In the genomic region with DNA sequence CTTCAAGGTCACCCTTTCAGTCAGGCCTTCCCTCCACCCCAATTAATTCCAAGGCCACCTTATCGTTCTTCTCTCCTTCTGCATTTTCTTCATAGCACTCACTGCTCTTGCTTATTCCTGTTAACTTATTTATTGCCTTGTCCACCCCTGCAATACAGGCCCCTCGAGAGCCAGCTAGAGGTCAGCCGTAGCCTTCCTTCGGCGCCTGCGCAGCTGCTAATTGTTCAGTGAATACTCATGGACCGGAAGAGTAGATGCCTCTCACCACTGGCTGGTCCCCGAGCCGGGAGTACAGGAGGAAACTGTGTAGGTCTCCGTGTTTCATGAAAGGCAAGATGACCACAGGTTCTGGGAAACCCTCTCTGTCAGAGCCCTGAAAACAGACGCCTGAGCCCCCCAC, we compare ENCODE assay signal across 12 mouse cellular contexts. TPM values are rescaled to one million over a fixed set of nuclear protein-coding genes. Genes with fewer than 3 reads are reported as not detected.
DNase-seq lines count a peak whose midpoint lies in the region; ATAC-seq and TF ChIP-seq lines count a peak whose summit lies in the region.
"Had no signal": no experiment of that assay in that cellular context is flagged by ENCODE, and none has a peak within 500 bp of the region (broad histone marks: within the 10 kb centered on the region; RNA-seq: fewer than 3 reads in every experiment).

No protein-coding gene starts in this region.

- H3K4me2 ChIP-seq in lung, postnatal 0 days (replicated peaks; ENCODE audit: low read depth, low read length): no peak overlapping the region
- peak overlapping the region; percentile 17; the same call in 1 of the 2 replicates for H3K4me2 ChIP-seq in kidney, embryonic 16.5 days (replicated peaks; ENCODE audit: low read depth, low read length)
- no peak overlapping the region for H3K4me2 ChIP-seq in stomach, embryonic 16.5 days (ENCODE audit: low read depth, low read length)
- H3K4me2 ChIP-seq: midbrain, embryonic 12.5 days had no signal

- peak overlapping the region; percentile 66 for H3K27ac ChIP-seq in lung, postnatal 0 days (ENCODE audit: low read length)
- peak overlapping the region; percentile 94 for H3K27ac ChIP-seq in kidney, embryonic 16.5 days (ENCODE audit: low read length)
- peak overlapping the region; percentile 36 for H3K27ac ChIP-seq in stomach, embryonic 16.5 days (ENCODE audit: low read length)
- H3K27ac ChIP-seq in layer of hippocampus, adult 2 months: no peak overlapping the region
- H3K27ac ChIP-seq: hindbrain, postnatal 0 days; midbrain, embryonic 12.5 days had no signal

- no peak for TF ChIP-seq CTCF in lung, postnatal 0 days (IDR thresholded peaks at IDR 0.05)
- no peak for TF ChIP-seq CTCF in layer of hippocampus, adult 2 months (conservative IDR thresholded peaks at IDR 0.05)

- H3K27me3 ChIP-seq in lung, postnatal 0 days (replicated peaks; ENCODE audit: insufficient read depth, low read length): no peaks in the 10 kb centered on the region
- no peaks in the 10 kb centered on the region for H3K27me3 ChIP-seq in kidney, embryonic 16.5 days (ENCODE audit: insufficient read depth, low read length)
- no peaks in the 10 kb centered on the region for H3K27me3 ChIP-seq in stomach, embryonic 16.5 days (ENCODE audit: control insufficient read depth, insufficient read depth, low read length)
- H3K27me3 ChIP-seq: midbrain, embryonic 12.5 days; Patski had no signal

- DNase-seq in embryo, embryonic 11 days: peak; percentile 22
- DNase-seq in embryo, embryonic 10.5 days (ENCODE audit: low spot score): no peak
- DNase-seq in lung, postnatal 0 days (ENCODE audit: low spot score): no peak
- DNase-seq in lung, adult 18-20 months: no peak
- DNase-seq in cerebellum, postnatal 10 days: no peak
- no peak for DNase-seq in layer of hippocampus, adult 2 months (ENCODE audit: low spot score in 2 of 2)
- DNase-seq: B cell, adult 2 months had no signal

- WGBS in lung, postnatal 0 days: 56% methylated on average over 11 of the region's 11 CpGs
- WGBS in kidney, embryonic 16.5 days: 41% methylated on average over 11 of the region's 11 CpGs
- WGBS in stomach, embryonic 16.5 days: 65% methylated on average over 11 of the region's 11 CpGs

- no peaks in the 10 kb centered on the region for H3K36me3 ChIP-seq in lung, postnatal 0 days (ENCODE audit: insufficient read depth, low read length)
- H3K36me3 ChIP-seq in kidney, embryonic 16.5 days (ENCODE audit: insufficient read depth, low read length): peaks cover 33% of the 10 kb centered on the region
- peaks cover 9% of the 10 kb centered on the region for H3K36me3 ChIP-seq in stomach, embryonic 16.5 days (ENCODE audit: control insufficient read depth, insufficient read depth, low read length)

- no peaks in the 10 kb centered on the region for H3K9me3 ChIP-seq in lung, postnatal 0 days (ENCODE audit: low read length)
- H3K9me3 ChIP-seq in kidney, embryonic 16.5 days (ENCODE audit: low read length): no peaks in the 10 kb centered on the region
- no peaks in the 10 kb centered on the region for H3K9me3 ChIP-seq in stomach, embryonic 16.5 days (replicated peaks; ENCODE audit: control insufficient read depth, low read length)
- H3K9me3 ChIP-seq: midbrain, embryonic 12.5 days had no signal

- no peak overlapping the region for H3K4me3 ChIP-seq in lung, postnatal 0 days (ENCODE audit: low read depth, low read length)
- no peak overlapping the region for H3K4me3 ChIP-seq in kidney, embryonic 16.5 days (ENCODE audit: low read length)
- no peak overlapping the region for H3K4me3 ChIP-seq in stomach, embryonic 16.5 days (replicated peaks; ENCODE audit: low read length)
- no peak overlapping the region for H3K4me3 ChIP-seq in layer of hippocampus, adult 2 months
- H3K4me3 ChIP-seq: midbrain, embryonic 12.5 days had no signal

- H3K4me1 ChIP-seq in lung, postnatal 0 days (ENCODE audit: insufficient read depth, low read depth, low read length): no peaks in the 10 kb centered on the region
- H3K4me1 ChIP-seq in kidney, embryonic 16.5 days (ENCODE audit: insufficient read depth, low read length): peaks cover 12% of the 10 kb centered on the region; the same call in 1 of the 2 replicates
- no peaks in the 10 kb centered on the region for H3K4me1 ChIP-seq in stomach, embryonic 16.5 days (ENCODE audit: control insufficient read depth, insufficient read depth, low read length)
- H3K4me1 ChIP-seq: midbrain, embryonic 12.5 days had no signal

- TF ChIP-seq EP300 in lung, postnatal 0 days (IDR thresholded peaks at IDR 0.05): no peak

- ATAC-seq in lung, postnatal 0 days: no peak
- ATAC-seq in kidney, embryonic 16.5 days (ENCODE audit: low FRiP score, low TSS enrichment): peak; percentile 83
- no peak for ATAC-seq in stomach, embryonic 16.5 days (ENCODE audit: insufficient read depth, low FRiP score)
- ATAC-seq: hindbrain, postnatal 0 days; Patski had no signal

- H3K9ac ChIP-seq in lung, postnatal 0 days (replicated peaks; ENCODE audit: low read depth): 0 out of 2 replicates have a peak overlapping the region, but pooled peaks have one; percentile 32
- H3K9ac ChIP-seq in kidney, embryonic 16.5 days (replicated peaks; ENCODE audit: low read length): no peak overlapping the region
- no peak overlapping the region for H3K9ac ChIP-seq in stomach, embryonic 16.5 days (ENCODE audit: low read length)
- H3K9ac ChIP-seq: midbrain, embryonic 12.5 days had no signal

RNA-seq across cellular contexts. Expression of gene Hnrnpul1, which starts 9.1 kb away (rescaled TPM):
- 32.4 and 34.5 TPM in 2 replicates for polyA plus RNA-seq in lung, postnatal 0 days (2015; fragmentation: Nextera tagmentation; extraction: Ambion mirVana)
- polyA plus RNA-seq in kidney, embryonic 16.5 days (2015; fragmentation: Nextera tagmentation; extraction: Ambion mirVana): 43.7 and 56.5 TPM in 2 replicates
- polyA plus RNA-seq in stomach, embryonic 16.5 days (2015; fragmentation: Nextera tagmentation; extraction: Ambion mirVana): 35.4 and 39.6 TPM in 2 replicates
- total RNA-seq in layer of hippocampus, adult 2 months (2021): 100 to 1,000 TPM; 110 to 115 TPM

RNA-seq across cellular contexts. Expression of gene Axl, which starts 24.8 kb away (rescaled TPM):
- 74.6 and 81.6 TPM in 2 replicates for polyA plus RNA-seq in lung, postnatal 0 days (2015; fragmentation: Nextera tagmentation; extraction: Ambion mirVana)
- 91.5 and 96.5 TPM in 2 replicates for polyA plus RNA-seq in kidney, embryonic 16.5 days (2015; fragmentation: Nextera tagmentation; extraction: Ambion mirVana)
- polyA plus RNA-seq in stomach, embryonic 16.5 days (2015; fragmentation: Nextera tagmentation; extraction: Ambion mirVana): 80.8 and 85.1 TPM in 2 replicates
- total RNA-seq in layer of hippocampus, adult 2 months (2021): 10 to 100 TPM; 36.6 to 41.1 TPM

RNA-seq across cellular contexts. Expression of gene Ccdc97, which starts 44.8 kb away (rescaled TPM):
- polyA plus RNA-seq in lung, postnatal 0 days (2015; fragmentation: Nextera tagmentation; extraction: Ambion mirVana): 9.8 and 12.1 TPM in 2 replicates
- 25.6 and 32.8 TPM in 2 replicates for polyA plus RNA-seq in kidney, embryonic 16.5 days (2015; fragmentation: Nextera tagmentation; extraction: Ambion mirVana)
- 19.6 and 22.5 TPM in 2 replicates for polyA plus RNA-seq in stomach, embryonic 16.5 days (2015; fragmentation: Nextera tagmentation; extraction: Ambion mirVana)
- 10 to 100 TPM; 62.9 to 67.4 TPM for total RNA-seq in layer of hippocampus, adult 2 months (2021)

RNA-seq across cellular contexts. Expression of gene Cyp2s1, which starts 53.0 kb away (rescaled TPM):
- 51.9 and 53.1 TPM in 2 replicates for polyA plus RNA-seq in lung, postnatal 0 days (2015; fragmentation: Nextera tagmentation; extraction: Ambion mirVana)
- 22.1 and 23.0 TPM in 2 replicates for polyA plus RNA-seq in kidney, embryonic 16.5 days (2015; fragmentation: Nextera tagmentation; extraction: Ambion mirVana)
- 53.1 and 74.9 TPM in 2 replicates for polyA plus RNA-seq in stomach, embryonic 16.5 days (2015; fragmentation: Nextera tagmentation; extraction: Ambion mirVana)
- 1 to 10 TPM; 1.4 to 2.3 TPM for total RNA-seq in layer of hippocampus, adult 2 months (2021)
